Mouse (Mus musculus) cerebellum, postnatal 25 days (tissue): Measurements from ENCODE around the gene Nfkbil1.
A peak's percentile ranks its signal among the peaks of the same experiment; 100 is the strongest.
"Not testable (repeated sequence)": the region's sequence is repeated elsewhere in the genome, so short reads cannot be mapped to it uniquely, and the experiment has no call there.

Experiments
- DNase-seq, 2 experiments: peaks; one replicate each; pipeline ENCODE4 v3.0.0; 2021; ENCODE audit warnings: mixed read lengths in 2 of 2

Gene Nfkbil1

GRCm38 (mm10) chr17:35236996-35237395 is 1.4 kb upstream of the Nfkbil1 start:
- peak; percentile 58 to 68 for DNase-seq

GRCm38 (mm10) chr17:35236390-35236746 is 776 bp upstream of the Nfkbil1 start:
- DNase-seq = peak; percentile 100

GRCm38 (mm10) chr17:35234903-35235302 is 689 bp downstream of the Nfkbil1 start:
- peak; percentile 50 to 54 for DNase-seq

GRCm38 (mm10) chr17:35234090-35234489 is 1.5 kb downstream of the Nfkbil1 start:
- DNase-seq = not testable (repeated sequence)

- DNase-seq = no peak
Measured at GRCm38 (mm10) chr17:35233114-35233980, 2.2 kb downstream of the Nfkbil1 start, which contains the start of gene Atp6v1g2. TSS of gene Atp6v1g2 (plus strand) at chr17:35233660.

GRCm38 (mm10) chr17:35232659-35233058 is 2.9 kb downstream of the Nfkbil1 start:
- DNase-seq = no peak

GRCm38 (mm10) chr17:35232043-35232442 is 3.5 kb downstream of the Nfkbil1 start:
- peak; percentile 89 to 92 for DNase-seq

- DNase-seq = no peak
Measured at GRCm38 (mm10) chr17:35231022-35231421, 4.6 kb downstream of the Nfkbil1 start.

- no peak for DNase-seq
Measured at GRCm38 (mm10) chr17:35226561-35227046, 9.0 kb downstream of the Nfkbil1 start.

- DNase-seq = no peak
Measured at GRCm38 (mm10) chr17:35225456-35225855, 10.1 kb downstream of the Nfkbil1 start.

GRCm38 (mm10) chr17:35224641-35225040 is 11.0 kb downstream of the Nfkbil1 start:
- no peak for DNase-seq

- no peak for DNase-seq
Measured at GRCm38 (mm10) chr17:35222299-35222698, 13.3 kb downstream of the Nfkbil1 start.

GRCm38 (mm10) chr17:35220156-35220952 is 15.2 kb downstream of the Nfkbil1 start, which contains the start of gene Gm16181:
TSS of gene Gm16181 (plus strand) at chr17:35220834.
- no peak for DNase-seq

- DNase-seq = no peak
Measured at GRCm38 (mm10) chr17:35219601-35220041, 16.0 kb downstream of the Nfkbil1 start.

- no peak for DNase-seq
Measured at GRCm38 (mm10) chr17:35218516-35219193, 16.9 kb downstream of the Nfkbil1 start.

- DNase-seq = no peak
Measured at GRCm38 (mm10) chr17:35213071-35213470, 22.5 kb downstream of the Nfkbil1 start.

GRCm38 (mm10) chr17:35210593-35210992 is 25.0 kb downstream of the Nfkbil1 start:
- no peak for DNase-seq

GRCm38 (mm10) chr17:35209785-35210535 is 25.6 kb downstream of the Nfkbil1 start:
- no peak for DNase-seq

GRCm38 (mm10) chr17:35205380-35205769 is 30.2 kb downstream of the Nfkbil1 start:
- DNase-seq = no peak

GRCm38 (mm10) chr17:35204494-35205379 is 30.9 kb downstream of the Nfkbil1 start, which contains the start of gene Lta:
TSS of gene Lta (minus strand) at chr17:35205351.
- no peak for DNase-seq

- DNase-seq = no peak
Measured at GRCm38 (mm10) chr17:35202442-35202841, 33.1 kb downstream of the Nfkbil1 start.
